Mouse (Mus musculus): ENCODE results near the gene Flt3.
A peak's percentile ranks its signal among the peaks of the same experiment; 100 is the strongest.

Flt3 gene

DNA sequence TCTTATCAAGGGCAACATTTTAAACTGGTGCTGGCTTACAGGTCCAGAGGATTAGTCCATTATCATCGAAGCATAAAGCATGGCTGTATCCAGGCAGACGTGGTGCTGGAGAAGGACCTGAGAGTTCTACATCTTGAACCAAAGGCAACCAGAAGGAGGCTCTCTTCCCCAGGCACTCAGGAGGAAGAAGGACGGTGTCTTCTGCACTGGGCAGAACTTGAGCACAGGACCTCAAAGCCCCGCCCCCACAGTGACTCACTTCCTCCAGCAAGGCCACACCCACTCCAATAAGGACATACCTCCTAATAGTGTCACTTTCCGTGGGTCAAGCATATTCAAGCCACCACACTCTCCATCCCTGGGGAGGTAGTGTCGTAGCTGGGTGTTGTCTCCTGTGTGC is 10.3 kb upstream of the Flt3 start:
- no peak for DNase-seq (ENCODE audit: low spot score in 2 of 2)

DNA sequence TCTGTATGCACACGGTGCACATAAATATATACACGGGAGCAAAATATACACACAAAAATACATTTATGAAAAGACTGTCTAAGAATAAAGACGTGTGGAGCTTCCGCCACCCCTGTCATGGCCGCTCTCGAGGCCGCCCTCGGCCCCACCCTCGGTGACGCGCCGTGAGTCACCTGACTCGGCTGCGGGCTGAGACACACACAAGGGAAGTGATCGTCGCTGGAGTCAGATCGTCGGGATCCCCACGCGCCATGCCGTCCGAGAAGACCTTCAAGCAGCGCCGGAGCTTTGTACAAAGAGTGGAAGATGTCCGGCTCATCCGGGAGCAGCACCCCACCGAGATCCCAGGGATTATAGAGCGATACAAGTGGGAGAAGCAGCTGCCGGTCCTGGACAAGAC is 8.4 kb upstream of the Flt3 start:
- no peak for DNase-seq (ENCODE audit: low spot score in 2 of 2)

DNA sequence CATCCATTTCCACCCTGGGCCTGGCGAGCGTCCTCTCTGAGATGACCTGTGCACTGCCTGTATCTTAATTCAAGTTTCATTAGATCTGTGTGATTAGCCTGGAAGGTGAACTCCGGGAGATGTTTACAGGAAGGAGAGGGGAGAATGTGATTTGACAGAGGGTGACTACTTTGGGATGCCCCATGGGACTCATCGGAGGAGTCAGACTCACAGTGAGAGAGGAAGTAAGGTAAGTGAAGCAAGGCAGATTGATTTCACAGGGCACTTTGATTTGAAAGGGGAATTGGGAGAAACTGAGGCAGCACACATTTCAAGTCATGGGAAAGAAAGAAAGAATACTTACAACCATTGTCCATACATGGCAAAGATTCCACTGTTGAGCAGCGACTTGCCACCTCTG is 5.8 kb upstream of the Flt3 start:
- DNase-seq (ENCODE audit: low spot score in 2 of 2): no peak

DNA sequence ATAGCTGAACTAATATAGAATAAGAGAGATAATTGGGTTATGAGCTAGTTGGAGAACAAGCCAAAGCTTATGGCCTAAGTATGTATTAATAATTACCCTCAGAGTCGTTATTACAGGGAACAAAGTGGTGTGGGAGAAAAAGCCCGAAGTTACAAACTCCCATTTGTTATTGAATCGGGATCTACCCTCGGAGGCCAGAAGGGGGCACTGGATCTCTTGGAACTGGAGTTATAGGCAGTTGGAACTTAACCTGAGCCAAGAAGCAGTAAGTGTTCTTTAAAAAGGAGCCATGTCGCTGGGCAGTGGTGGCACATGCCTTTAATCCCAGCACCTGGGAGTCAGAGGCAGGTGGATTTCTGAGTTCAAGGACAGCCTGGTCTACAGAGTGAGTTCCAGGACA is 2.2 kb upstream of the Flt3 start:
- DNase-seq (ENCODE audit: low spot score in 2 of 2): peak; percentile 13 to 38

DNA sequence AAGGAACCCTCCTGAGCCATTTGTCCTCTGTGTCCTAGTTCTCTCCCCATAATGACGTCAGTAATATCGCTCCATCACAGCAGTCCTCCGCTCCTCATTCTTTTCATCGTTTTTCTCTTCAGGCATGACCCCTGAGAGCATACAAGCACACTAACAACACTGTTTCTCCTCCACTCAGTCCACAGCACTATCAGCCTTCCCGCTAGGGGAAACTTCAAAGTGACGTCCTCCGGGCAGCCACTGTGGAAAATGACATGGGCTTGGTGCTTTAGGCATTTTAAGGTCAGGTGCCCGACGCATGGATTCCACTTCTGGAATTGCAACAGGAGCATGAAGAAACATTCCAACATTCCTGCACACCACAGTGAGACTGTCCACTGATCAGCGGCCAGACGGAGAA is 735 bp upstream of the Flt3 start:
- DNase-seq (ENCODE audit: low spot score in 2 of 2): no peak

DNA sequence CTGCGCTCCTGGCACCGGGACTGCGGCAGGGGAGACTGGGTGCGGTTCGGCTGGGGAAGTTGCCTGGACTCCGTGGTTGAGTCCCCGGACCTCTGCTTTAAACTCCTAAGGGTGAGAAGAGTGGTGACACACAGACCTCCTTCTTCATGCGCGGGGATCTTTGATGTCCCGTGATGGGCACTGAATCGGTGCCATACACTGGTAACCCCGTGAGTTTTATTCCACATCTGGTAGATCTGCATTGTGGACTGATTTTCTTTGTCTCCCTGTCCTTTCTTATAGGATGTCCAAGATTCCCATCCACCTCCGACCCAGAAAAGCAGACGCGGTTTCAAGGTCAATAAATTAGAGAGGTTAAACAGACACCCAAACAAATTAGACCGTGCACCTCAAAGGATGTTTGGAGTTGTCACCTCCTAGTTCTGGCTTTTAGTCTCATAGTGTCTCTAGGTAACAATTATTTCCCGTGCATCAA is 253 bp upstream of the Flt3 start:
- no peak for DNase-seq (ENCODE audit: low spot score in 2 of 2)

DNA sequence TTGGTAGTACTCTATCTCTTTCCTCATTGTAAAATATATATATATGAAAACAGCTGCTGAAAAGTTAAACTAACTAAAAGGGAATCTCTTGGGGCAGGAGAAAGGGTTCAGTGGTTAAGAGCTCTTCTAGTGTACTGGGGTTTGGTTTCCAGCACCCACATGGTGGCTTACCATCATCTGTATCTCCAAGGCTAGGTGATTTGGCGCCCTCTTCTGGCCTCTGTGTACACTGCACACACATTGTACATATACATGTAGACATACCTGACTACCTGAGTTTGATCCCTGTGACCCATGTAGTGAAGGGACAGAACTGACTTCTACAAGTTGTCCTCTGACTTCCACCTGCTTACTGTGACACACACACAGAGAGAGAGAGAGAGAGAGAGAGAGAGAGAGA is 5.2 kb downstream of the Flt3 start:
- no peak for DNase-seq (ENCODE audit: low spot score in 2 of 2)

DNA sequence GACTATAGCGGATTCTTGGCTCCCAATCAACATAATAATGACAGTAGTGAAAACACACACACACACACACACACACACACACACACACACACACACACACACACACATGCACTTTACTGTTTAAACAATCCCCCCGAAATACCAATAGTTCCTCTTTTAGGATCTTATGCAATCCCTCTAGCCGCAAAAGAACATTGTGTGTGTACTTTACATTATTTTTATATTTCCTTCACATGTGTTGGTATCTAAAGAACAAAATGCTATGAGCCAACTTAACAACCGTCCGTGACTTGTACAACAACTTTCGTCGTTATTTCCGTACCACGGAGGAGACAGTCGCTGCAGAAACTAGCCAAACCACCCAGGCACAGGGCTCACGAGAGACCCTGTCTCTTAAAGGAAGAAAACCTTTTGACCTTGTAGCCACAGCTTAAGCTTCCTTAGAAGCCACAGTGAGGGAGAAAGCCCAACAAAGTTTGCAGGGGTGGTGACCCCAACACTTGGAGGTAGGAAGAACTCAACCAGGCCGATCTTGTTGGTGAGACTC is 7.5 kb downstream of the Flt3 start:
- no peak for DNase-seq (ENCODE audit: low spot score in 2 of 2)

DNA sequence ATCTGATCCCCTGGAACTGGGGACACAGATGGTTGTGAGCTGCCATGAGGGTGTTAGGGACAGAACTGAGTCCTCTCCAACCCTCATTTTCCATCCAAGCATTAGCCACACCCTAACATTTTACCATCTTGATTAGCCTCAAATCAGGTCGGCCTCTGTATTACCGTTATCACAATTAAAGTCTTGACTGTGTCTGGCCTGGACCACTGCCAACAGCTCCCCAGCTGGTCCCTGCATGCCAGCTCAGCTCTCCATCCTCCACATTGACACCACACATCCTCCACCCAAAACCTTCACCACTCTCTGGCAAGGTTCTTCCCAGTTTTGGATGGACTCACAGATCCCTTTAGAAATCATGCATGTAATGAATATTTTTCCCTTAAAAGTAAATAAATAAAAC is 9.5 kb downstream of the Flt3 start:
- no peak for DNase-seq (ENCODE audit: low spot score in 2 of 2)

DNA sequence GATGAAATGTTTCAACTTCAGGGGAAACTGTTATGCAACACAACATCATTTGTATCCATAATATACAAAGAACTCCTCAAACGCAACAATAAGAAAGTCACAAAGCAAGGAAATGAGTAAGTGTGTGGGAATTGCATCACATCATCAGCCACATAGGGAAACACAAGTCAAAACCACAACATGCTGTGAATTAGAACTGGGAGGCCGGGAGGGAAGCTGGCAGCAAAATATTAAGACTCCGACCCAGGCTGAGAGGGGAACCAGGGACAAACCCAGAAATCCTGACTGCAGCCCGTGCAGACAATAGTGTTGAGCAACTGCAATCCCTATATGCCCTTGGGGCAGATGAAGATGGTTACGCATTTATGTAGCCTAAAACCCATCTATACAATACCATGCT is 11.2 kb downstream of the Flt3 start:
- DNase-seq (ENCODE audit: low spot score in 2 of 2): no peak

DNA sequence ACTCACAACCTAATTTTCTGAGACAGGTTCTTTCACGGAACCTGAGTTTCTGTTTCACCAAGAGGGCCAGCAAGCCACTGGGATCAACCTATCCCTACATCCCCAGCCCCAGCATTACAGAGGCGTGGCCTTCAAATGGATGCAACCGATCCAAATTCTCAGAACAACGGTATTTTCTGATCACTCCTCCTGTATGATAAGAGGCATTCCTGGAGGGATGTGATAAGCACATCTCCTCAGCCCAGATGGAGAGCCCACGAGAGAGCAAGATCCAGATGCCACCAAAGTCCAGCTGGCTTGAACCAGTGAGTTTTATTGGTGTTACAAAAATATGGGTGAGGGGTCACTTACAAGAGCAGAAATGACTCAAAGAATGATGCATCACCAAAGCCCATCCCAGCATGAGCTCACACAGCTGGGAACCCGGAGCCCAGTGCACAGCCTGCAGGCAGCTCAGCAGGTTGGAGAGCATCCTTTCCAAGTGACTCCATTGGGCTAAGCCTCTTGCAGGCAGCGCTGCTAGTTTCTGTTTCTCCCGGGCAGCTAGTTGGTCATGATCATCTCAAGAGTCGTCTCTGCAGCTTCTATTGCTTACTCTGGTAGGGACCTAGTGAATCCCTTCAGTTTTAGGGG is 11.8 kb downstream of the Flt3 start:
- no peak for DNase-seq (ENCODE audit: low spot score in 2 of 2)

DNA sequence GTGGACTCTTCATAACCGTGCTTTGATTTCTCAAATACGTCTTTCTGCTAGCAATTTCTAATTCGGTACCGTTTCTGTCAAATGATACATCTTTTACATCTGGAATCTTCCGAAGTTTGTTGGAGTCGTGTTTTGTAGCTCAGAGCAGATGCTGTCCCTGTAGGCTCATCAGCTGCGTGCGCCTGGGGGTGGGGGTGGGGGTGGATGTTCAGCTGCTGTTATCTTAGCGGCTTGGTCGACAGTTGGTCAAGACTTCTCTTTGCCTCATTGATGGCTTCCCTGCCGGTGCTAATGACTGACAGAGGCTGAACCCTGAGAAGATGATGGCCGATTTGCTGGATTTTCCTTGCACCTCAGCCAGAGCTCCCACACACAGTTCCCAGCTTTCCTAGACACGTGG is 13.4 kb downstream of the Flt3 start:
- DNase-seq (ENCODE audit: low spot score in 2 of 2): no peak

DNA sequence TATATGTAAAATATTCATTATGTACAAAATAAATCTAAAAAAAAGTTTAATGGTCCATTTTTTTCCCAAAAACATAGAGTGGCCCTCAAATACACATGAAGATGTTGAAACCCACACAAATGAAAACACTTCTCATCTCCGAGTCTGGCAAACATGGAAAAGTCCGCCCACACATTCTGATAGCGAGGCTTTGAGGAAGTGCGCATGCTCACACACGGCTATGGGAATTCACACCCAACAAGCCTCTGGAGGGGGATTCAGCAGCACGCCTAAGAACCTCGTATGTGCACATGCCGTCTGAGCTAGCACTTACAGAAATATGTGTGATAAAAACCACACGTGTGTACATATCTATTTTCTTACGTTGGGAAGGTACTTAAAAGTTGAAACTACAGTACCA is 18.9 kb downstream of the Flt3 start:
- no peak for DNase-seq (ENCODE audit: low spot score in 2 of 2)

DNA sequence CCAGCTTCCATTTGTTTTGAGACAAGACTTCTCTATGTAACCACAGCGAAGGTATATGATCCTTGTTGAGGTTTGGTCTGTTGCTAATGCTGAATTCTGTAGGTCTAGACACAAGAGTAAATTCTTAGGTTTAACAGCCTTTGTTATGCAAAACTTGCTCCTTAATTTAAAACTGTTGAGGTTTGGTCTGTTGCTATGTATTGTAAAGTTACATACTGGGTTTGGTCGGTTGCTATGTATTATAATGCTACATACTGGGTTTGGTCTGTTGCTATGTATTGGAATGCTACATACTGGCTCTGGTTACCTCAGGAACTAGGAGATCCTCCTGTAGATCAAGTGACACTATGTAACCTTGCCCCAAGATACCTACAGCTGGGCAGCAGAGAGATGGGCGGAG is 20.8 kb downstream of the Flt3 start:
- DNase-seq (ENCODE audit: low spot score in 2 of 2): no peak

DNA sequence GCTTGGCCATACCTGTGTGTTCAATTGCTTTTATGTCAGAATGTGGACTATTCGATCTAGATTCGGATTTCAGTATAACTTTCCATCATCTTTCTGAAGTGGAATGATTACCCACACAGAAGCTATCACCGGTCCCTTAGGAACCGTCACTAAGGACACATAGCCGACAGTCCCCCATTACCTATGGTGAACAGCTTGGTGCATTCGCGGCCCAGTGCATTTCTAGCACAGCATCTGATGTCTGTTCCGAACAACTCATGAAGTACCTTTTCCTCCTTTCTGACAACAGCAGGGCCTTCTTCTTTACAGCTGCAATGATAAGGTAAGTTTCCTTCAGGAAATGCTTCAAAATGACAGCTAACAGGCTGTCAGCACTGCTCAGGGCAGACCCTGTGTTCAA is 30.0 kb downstream of the Flt3 start:
- DNase-seq (ENCODE audit: low spot score in 2 of 2): no peak

DNA sequence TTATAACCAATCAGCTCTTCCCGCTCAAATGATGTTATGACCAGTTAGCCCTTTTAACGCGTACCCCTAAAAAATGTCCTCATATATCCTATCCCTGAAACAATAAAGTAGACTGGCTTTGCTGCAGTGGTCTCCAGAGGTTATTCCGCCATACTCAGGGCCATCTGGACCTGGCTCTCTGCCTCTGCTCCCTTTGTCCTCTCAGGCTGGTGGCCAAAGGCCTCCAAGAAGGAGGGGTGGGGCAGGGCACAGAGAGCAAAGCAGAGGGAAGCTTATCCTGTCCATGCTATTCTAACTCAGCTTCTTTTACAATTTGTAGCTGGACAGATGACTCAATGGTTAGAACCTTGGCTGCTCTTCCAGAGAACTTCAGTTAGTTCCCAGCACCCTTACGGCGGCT is 32.1 kb downstream of the Flt3 start:
- no peak for DNase-seq (ENCODE audit: low spot score in 2 of 2)

DNA sequence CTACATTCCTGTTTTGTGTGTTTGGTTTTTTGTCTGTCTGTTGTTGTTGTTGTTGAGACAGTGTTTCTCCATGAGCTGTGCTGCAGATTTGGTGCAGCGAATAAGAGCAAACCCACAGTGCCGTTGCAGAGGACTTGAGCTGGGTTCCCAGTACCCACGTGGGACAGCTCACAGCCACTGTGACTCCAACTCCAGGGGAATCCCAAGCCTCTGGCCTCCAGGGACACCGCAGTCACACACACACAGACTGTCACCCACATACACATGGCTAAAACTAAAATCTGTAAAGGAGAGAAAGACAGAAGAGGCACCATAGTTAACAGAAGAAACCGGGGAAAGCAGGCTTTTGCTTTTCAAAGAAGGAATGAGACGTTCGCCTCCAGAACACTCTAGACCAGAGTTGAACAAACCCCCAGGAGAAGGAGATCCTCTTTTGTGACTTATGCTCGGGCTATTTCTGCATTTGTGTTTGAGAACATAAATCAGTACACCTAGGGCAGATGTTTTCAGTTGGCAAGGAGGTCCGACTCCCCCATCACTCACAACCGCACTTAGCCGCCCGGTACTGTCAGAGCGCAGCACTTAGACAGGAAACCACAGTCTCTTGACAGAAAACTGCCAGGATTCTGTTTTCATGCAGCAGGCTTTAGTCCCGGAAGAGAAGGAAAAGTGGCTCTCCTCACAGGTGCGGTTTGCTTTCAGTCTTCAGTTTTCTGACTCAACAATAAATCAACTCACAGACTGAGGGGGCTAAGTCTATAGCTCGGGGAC is 34.1 kb downstream of the Flt3 start:
- DNase-seq (ENCODE audit: low spot score in 2 of 2): no peak

DNA sequence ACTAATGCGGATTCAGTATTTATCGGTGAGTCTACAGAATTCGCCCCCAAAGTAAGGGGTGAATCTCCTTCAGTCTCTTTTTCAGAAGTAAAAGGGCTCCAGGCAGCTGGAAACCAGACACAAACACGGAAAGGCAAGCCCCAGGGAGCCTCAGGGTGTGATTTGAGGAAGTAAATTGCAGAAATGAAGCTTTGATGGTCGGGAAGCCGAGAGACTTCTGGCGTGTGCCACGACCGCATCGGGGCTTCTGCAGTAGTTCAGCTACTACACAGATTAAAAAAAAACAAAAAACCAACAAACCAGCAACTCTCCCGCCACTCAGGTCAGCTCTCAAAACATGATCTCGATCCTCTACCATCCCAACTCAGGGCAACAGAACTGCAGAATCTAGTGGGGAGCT is 37.2 kb downstream of the Flt3 start:
- no peak for DNase-seq (ENCODE audit: low spot score in 2 of 2)

DNA sequence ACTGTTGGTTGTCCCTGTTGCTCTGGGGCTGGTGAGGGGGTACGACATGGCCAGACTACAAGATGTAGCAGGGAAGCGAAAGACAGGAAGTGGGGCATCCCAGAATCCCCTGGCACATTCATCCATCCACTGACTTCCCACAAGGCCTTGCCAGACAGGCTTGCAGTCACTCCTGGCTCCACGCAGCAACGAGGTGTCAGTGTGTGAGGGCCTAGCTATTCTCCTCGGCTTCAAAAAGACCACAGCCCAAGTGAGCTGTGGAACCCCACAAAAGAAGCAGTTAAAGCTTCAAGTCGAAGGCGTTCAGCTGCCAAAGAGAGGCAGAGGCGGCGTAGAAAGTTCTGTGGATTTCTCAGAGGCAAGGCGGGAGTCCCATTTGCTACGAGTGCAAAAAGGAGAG is 41.8 kb downstream of the Flt3 start:
- DNase-seq (ENCODE audit: low spot score in 2 of 2): no peak

DNA sequence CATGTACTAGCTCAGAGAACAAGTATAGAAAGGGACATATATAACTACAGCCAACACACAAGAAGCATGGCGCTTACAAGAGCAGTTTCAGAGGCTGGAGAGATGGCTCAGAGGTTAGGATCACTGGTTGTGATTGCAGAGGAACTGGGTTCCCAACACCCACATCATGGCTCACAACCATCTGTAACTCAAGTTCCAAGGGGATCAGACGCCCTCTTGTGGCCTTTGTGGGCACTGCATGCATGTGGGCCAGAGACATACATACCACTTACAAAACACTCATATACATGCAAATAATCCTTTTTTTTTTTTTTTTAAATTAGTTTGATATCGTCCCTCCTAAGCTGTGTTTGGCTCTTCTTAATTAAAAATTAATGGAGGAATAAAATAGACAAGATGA is 42.8 kb downstream of the Flt3 start:
- DNase-seq (ENCODE audit: low spot score in 2 of 2): no peak

DNA sequence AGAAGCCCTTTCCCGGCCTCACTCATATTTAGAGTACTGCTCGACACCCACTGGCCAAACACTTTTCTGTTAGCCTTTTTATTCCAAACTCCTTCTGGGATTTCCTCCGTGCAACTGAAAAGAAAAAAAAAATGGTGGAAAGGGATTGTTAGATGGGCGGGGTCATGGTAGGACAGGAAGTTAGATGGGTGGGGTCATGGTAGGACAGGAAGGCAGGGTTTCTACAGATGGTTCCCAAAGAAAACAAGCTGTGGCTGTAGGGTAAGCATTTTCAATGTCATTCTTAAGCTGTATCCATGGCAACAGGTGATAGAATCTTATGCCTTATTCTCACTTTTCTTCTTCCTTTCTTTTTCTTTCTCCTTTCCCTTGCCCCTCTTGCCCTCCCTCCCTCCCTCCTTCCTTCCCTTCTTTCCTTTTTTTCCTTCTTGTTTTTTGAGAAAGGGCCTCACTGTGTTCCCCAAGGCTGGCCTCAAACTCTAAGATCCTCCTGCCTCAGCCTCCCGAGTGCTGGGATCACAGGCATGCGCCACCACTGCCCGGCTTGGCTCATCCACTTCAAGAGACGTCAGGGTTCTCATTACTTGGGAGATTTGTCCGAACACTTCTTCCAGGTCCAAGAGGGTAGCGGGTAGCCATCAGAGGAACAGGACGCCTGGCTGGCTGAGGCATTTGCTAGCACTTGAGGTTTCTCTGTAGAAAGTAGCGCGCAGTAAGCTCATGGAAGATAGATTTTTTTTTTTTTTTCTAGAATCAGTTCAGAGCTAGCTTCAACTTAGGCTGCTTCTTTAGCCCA is 43.8 kb downstream of the Flt3 start:
- no peak for DNase-seq (ENCODE audit: low spot score in 2 of 2)

DNA sequence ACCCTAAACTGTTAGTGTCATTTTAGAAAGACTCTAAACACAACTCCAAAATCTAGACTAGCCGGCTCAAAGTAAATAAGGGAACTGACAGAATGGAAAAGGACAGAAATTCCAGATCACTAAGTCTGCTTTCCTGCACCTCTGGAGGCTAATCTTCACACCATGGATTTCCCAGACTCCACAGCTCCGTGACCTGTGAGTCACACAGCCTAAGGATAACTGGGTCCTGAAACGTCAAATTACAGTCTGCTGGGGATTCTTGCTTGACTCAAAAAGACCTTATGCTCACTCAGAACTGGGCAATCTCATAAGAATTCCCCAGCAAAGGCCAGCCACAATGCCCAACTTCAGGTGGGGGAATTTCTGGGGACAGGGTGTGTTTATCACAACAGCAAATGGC is 44.5 kb downstream of the Flt3 start:
- DNase-seq (ENCODE audit: low spot score in 2 of 2): no peak

DNA sequence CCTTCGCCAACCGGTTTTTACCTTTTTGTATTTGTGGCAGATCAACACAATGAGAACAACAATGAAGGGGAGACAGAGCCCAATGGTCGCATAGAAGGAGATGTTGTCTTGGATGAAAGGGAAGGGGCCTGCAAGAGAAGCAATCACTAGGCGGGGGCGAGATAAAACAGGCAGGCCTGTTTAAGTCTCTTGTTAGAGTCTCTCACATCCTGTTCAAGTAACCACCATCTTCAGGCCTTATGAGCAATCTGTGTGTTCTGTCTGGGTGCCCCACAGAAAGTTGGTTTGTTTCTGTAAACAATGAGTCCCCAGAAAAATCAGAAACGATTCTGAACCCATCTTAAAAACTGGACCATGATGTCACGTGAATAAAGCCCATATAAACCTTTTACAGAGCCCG is 45.3 kb downstream of the Flt3 start:
- no peak for DNase-seq (ENCODE audit: low spot score in 2 of 2)
